Mouse (Mus musculus) adrenal gland, postnatal 10 days (tissue): ENCODE results near the gene Lzts2. TPM values are rescaled to one million over a fixed set of nuclear protein-coding genes. Genes with fewer than 3 reads are reported as not detected.

Experiments
- DNase-seq: peaks from one replicate; pipeline ENCODE4 v3.0.0; 2021; ENCODE audit warnings: mixed read lengths
- long read RNA-seq, 2 experiments: library from polyadenylated mRNA; stranded (forward); transcript quantifications; one replicate each; pipeline ENCODE4 v2.0.0; 2021
- total RNA-seq, 2 experiments: library from RNA; stranded (reverse); gene quantifications; 2 replicates each; pipeline ENCODE4 v1.2.3; 2021

Gene Lzts2
- total RNA-seq: 10 to 100 TPM; 63.1 to 77.8 TPM
- long read RNA-seq, experiment 1, transcript Lzts2-202 (5 exons, 2,694 nt): major isoform, 148 of 273 reads
- long read RNA-seq, experiment 1, transcript Lzts2-201 (5 exons, 3,062 nt): minor isoform, 13 of 273 reads
- long read RNA-seq, experiment 1, transcript Lzts2-203 (5 exons, 2,798 nt): minor isoform, 5 of 273 reads
- long read RNA-seq, experiment 1, partial matches to known transcripts: 75 of 273 reads
- long read RNA-seq, experiment 1, other reads (novel, unspliced or antisense): 32 of 273 reads
- long read RNA-seq, experiment 2, transcript Lzts2-201 (5 exons, 3,062 nt): minor isoform, 14 of 131 reads
- long read RNA-seq, experiment 2, transcript Lzts2-202 (5 exons, 2,694 nt): major isoform, 83 of 131 reads
- long read RNA-seq, experiment 2, partial matches to known transcripts: 16 of 131 reads
- long read RNA-seq, experiment 2, other reads (novel, unspliced or antisense): 15 of 131 reads

DNA sequence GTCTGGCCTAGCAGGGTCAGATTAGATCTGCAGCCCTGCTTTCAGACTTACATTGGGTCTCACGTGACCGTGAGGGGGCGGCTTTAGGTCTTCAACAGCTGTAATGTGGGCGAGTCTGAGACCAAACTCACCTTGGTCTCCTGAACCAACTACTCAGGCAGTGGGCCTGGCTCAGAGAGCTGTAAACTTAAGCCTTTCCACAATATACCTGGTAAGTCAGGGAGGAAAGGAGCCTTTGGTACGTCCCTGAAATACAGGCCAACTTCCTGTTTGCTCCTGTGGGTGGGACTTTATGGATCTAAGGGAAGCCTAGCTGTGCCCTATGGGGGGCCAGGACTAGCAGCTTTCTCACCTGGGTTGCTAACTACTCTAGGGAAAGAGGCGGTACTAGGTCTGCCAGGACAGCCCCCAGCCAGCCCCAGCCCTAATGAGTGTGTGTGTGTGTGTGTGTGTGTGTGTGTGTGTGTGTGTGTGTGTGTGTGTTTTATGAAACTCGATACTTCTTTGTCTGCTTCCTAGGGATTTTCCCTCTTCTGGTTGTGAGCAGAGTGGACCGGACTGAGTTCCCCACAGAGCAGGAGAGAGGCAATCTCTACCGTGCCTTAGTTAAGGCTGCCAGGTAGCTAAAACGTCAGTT is at the start of gene Lzts2:
TSS of gene Lzts2 (plus strand) at position 80 of the 637 bp plus-strand sequence.
- DNase-seq: no peak

DNA sequence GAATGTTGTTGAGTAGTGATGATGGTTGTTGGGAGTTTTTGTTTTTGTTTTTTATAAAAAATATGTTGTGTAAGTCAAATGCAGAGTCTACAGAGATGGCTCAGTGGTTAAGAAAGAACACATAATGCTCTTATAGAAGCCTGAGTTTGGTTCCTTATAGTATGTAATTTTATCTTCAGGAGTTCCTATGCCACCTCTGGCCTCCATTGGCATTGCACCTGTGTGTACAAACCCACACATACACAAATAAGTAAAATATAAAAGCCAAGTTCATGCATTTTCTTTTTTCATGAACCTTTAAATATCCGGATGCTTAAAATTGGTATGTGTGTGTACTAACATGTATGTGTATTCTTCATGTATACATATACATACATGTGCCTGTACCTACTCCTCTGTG is 48.2 kb upstream of the Lzts2 start:
- DNase-seq: no peak

DNA sequence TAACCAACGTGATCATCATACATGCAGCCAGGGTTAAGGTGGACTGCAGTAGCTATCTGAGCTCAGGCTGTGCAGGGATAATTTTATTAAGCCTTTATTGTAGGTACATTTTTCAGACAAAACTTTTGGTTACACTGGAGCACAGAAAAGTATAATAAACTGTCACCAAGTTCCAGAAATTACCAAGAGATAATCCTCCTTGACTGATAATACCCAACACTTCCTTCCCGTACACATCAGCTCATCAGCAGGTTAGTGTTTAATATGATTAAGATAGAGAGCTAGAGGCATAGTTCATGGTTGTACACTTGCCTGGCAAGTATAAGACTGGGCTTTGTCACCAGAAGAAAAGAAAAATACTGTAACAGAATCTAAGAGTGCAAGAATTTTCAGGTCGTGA is 45.9 kb upstream of the Lzts2 start:
- DNase-seq: no peak

DNA sequence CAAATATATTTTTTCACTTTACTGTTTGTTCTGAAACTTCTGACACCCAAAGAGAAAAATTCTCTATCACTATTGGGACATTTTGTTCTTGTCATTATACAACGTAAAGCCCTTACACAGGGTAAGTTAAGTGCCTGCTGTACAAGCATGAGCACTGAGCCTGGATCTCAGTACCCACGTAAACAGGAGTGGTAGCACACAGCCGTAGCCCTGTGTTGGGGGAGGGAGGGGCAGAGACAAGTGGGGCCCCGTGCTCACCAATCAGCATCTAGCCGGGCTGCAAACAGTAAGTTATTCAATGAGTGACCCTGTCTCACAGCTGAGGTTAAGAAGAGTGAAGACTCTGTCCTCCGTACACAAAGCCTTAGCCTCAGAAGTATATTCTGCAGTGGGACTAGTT is 37.6 kb upstream of the Lzts2 start:
- no peak for DNase-seq

DNA sequence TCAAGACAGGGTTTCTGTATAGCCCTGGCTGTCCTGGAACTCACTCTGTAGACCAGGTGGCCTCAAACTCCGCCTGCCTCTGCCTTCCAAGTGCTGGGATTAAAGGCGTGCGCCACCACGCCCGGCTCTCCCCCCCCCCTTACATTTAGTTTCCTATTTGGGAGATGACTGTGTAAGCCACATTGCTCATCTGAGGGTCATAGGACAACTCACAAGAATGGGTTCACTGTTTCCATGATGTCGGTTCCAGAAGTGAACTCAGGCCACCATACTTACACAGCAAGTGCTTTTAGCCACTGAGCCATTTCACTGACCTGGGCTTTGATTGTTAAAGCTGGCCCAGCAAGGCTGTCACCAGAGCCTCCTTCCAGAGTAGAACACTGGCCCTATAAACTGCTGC is 37.1 kb upstream of the Lzts2 start:
- no peak for DNase-seq

DNA sequence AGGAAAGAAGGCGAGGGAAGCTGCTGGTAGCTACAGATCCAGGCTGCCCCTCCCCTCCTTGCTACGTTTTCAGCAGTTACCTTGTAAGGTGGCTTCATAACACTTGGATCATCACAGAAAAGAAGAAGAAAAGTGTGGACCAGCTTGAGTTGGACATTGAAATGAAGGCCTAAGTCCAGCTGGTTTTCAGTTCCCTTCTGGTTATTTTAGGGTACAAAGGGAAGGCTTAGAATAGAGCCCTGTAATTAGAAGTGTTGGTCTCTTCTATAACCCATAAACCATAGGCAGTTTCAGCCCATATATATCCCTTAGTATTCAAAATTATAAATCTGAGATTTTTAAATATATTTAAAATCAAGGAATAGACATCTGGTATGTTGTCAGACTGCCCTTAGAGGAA is 33.4 kb upstream of the Lzts2 start:
- no peak for DNase-seq

DNA sequence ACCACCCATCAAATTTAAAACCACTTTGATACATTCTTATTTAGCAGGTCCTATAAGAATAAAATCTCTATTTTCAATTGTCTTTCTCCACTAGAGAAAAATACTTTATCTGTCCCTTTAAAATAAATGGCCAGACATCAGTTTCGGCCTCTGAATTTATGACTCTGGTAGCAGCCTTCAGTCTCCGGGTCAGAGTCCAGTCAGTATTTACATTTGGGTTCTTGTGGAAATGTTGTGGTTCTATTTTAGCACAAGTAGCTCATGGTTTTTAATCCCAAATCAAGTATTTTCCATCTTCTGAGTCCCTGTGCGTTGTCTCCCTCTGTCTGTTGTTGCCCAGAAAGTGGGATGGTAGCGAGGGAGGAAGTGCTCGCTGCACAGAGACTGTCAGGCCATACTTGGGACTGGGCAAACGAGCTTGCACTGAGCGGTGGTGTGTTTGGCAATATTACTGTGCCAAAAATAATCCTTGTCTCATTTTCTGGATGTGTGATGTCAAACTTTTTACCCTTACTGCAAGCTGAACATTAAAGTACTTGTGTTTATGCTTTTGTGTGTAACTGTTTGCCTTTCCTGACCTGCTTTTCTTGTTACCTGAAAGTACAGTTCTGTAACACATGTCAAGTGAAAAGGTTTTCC is 31.6 kb upstream of the Lzts2 start:
- DNase-seq: no peak

DNA sequence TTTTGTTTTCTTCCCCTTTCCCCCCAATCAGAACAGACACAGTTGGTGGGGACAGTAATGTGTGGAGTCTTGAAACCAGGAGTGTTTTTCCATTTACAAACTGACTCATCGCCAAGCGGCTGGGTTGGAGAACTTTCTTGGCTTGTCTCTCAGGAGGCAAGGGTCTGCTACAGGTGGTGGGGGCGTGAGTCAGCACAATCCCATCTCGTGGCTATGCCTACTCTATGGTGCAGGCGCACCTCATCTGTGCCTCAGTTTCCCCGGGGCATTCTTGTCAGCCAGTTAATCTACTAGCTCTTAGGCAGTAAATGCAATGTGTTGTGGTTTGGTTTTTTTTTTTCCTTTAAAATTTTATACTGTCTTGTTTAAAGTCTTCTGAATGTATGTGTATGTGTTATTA is 30.8 kb upstream of the Lzts2 start:
- DNase-seq: no peak

DNA sequence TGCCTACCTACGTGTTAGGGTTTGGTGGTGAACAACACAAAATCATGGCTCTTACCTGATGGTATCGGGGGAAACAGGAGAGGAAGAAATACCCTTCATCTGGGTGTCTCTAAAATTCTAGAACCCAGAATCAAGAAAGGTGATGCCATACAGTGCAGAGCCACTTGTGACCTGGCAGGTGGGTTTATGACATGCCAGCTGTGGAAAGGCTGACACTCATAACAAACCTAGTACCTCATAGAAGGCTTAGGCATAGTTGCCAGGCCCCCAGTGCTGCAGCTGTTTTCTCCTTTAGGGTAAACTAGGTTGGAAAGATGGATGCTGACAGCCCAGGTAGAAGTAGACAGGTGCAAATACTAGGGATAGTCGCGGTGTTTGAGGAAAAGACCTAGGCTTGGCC is 29.8 kb upstream of the Lzts2 start:
- DNase-seq: no peak

DNA sequence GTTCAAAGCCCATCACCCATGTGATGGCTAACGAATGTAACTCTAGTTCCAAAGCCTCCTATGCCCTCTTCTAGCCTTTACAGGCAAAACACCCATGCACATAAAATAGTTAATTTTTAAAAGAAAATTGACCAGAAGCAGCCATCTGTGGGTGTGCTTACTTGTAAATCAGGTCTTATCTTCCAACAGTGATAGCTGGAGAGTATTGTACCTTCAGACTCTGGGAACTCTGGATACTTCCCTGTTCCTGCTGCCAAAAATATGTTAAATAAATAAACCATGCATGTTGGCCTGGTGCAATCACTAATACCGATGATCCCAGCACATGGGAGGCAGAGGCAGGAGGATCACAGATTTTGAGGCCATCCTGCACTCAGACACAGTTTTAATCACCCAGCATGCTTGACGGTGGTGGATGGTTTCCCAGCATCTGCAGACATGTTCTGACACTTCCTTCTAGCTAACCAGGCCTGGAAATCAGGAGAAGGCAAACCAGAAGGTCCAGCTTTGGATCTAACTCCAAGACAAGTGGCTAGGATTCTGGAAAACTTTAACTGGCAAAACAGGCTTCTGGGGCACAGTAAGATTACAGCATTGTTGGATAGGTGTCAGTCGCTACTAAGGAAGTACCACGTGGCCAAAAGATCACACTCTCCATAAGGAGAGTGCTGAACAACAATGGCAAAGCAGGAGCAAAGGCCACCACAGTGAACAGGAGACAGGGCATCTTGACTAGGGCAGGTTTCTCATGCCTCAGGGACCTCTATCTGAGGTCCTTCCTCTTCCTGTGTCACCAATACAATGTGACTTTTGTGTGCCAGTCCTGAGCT is 28.8 kb upstream of the Lzts2 start:
- no peak for DNase-seq

DNA sequence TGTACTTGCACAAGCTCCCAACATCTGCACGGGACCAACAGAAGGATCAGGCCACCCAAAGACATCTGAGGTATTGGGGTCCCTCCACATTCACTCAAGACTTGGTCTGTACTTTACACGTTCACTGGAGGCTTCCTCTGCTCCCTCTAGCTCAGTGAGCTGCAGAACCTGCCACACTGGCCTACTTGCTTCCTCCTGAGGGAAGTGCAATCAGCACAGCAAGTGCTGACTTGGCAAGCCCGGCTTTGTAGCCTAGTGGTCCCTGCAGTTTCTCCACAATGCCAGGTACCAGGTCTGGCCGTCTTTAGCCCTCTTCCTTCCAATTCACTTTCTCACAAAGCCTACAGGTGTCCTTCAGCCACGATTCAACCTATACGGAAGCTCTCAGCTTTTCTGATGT is 27.2 kb upstream of the Lzts2 start:
- DNase-seq: no peak

DNA sequence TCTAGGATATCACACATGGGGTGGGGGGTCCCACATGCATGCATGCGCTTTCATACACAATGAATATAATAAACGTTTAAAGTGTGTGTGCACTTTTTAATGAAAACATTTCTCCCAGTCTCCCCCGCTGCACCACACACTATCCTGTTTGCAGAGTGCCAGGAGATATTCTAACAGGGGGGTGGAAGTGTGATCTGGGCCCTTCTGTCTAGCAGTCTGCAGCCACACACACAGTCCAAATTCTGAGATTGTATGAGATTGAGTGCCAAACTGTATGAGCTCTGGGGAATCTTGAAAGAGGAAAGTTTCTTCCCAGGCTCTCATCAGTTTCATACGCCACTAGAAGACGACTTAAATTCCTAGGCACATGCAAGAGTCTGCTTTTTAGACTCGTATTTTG is 26.4 kb upstream of the Lzts2 start:
- DNase-seq: no peak

DNA sequence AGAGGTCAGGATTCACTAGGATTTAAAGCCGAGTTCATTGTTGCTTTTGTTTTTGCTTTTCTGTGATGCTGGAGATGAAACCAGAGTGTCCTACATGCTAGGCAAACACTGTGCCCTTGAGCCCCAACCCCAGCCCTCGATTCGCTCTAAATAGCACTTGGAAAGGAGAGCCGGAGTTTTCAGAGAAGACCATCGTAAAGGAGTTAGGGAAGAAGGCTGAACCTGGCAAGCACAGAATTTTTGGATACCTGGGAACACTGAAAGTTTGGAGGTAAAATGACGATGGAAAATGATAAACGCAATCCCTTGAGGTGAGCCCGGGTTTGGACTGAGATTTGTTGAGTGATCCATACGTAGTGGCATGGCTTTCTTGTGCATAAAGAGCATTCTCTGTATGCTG is 25.9 kb upstream of the Lzts2 start:
- no peak for DNase-seq

DNA sequence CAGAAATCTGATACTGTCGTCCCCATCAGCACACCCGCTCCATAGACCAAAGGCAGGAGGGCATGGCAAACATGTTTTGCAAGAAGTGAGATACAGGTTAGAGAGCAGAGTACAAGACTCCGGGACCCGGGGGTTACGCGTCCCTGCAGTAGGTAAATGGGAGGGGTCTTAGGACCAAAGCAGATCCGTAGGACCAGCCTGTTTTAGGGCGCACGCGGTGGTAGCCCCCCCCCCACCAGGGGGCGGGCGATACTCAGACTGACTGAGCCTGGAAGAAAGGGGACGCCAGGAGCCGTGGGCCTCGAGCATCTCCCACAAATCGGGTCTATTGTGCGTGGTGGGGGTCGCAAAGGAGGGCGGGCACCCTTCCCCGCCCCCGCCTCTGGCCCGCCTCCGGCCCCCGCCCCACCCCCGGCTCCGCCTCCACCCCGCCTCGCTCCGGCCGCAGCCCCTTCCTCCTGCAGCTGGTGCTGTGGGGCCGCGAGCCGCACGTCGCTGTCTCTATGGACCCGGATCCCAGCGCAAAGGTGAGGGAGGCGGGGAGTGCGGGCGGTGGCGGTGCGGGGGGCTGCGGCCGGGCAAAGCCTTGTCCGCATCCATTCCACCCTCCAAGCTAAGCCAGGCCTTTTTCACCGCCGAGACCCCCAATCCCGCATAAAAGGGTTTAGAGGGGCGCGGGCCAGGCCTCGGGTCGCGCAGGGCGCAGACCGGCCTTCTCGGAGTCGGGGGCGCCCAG is 25.2 kb upstream of the Lzts2 start, which contains the start of gene Sema4g:
TSS of gene Sema4g (plus strand) at position 271 of the 736 bp plus-strand sequence.
- peak; percentile 62 for DNase-seq

DNA sequence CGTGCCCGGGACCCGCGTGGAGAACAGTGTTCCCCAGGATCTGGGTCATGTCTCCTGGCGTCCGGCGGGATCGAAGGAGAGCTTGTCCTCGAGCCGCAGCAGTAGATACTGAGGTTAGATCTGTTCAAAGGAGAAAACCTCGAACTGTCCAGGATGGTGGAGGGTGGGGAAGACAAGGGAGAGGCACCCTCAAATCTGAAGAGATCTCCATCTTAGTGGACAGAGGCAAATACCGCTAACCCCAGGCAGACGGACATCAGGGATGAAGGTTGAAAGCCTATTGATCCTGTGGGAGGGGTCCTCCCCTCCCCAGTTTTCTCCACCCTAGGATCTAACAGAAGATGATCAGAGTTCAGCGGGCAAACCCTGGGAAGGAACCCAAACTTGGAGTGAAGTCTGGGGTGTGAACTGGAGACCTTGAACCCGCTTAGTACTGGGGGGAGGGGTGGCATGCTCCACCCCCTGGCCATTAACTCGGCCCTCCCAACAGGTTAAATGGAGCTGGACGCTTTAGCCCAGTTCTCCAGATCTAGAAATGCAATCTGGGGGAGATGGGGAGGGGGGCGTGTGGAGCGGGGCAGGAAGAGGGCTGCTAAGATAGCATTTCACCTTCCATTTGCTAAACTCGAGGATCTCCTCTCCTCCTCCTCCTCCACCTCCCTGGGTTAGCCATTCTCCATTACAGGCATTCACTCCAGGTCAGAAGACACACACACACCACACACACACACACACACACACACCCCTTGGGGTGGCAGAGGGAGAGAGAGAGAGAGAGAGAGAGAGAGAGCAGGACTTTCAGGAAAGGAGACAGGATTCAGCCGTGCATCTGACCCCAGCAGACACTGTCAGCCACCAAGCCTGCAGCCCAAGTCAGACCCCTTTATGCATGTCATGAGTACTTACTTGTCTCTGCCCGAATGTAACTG is 24.4 kb upstream of the Lzts2 start:
- peak; percentile 42 for DNase-seq

DNA sequence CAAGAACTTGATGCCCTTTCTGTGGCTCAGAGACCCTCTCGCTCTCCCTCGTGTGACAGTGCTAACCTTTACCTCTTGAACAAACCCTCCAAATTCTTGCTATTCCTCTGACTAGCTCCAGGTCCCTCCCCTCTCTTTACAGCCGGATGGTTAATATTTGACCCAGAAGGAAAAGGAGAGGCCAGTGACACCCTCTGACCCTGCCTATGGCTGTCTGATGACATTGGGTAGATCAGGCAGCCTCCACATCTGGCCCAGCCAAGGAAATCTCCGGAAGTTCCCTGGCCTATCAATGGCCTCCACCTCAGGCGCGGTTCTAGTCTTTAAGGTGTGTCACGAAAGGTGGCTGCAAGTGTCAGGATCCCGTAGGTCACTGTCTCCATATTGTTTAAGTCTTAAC is 23.2 kb upstream of the Lzts2 start:
- no peak for DNase-seq

DNA sequence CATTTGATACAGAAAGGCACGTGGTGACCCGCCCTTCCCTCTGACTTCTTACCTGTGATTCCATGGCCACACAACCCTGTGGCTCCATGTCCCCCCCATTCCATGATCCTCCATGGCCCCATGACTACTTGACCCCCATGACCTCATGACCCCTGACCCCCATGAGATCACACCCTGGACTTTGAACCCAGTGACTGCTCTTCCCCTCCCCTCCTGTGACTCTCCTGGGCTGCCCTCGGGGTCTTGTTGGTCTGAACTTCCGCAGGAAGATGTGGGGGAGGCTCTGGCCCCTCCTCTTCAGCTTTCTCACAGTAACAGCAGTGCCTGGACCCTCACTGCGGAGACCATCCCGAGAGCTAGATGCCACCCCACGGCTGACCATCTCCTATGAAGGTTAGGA is 22.0 kb upstream of the Lzts2 start:
- no peak for DNase-seq

DNA sequence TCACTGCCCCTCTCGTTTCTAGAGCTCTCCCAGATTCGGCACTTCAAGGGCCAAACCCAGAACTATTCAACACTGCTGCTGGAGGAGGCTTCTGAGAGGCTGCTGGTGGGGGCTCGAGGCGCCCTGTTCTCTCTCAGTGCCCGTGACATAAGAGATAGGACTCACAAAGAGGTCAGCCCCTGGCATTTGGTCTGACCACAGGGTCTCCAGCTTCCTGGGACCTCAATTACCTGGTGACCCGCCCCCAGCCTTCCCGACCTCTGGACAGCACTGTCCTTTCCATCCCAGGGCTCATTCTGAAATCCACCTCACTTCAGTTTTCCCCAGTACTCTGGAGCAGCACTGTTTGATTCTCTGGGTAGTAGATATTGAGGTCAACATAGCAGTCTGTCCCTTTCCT is 21.5 kb upstream of the Lzts2 start:
- no peak for DNase-seq

DNA sequence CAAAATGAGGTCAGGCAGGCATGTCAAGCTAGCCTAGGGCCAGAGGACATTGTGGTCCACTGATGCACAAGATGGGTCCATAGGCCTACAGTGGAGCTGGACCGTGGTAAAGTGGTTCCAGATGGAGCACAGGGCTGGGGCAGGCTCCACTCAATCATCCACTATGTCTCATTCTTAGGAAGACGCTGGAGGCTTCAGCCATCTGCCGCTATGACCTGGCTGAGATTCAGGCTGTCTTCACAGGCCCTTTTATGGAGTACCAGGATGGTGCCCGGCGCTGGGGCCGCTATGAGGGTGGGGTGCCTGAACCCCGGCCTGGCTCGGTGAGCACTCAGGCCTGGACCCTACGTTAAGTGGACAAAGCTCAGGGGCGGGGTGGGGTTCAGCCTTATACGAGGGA is 16.4 kb upstream of the Lzts2 start:
- DNase-seq: no peak

DNA sequence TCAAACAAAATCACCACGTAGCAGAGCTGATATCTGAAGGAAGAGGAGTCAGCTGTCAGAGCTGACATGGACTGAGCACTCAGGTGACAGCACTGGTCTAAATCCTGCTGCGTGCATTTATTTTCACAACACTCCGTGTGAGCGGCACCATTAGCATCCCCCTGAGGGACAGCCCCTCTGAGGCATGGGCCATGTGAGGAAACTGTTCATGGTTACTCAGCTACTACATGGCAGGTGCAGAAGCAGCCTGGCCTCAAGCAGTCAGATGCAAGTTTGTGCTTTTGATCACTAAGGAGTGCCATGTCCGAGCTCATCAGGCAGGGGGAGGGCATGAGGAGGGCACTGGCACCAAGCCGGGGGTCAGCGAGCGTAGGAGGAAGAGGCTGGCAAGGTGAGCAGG is 14.6 kb upstream of the Lzts2 start:
- DNase-seq: no peak

DNA sequence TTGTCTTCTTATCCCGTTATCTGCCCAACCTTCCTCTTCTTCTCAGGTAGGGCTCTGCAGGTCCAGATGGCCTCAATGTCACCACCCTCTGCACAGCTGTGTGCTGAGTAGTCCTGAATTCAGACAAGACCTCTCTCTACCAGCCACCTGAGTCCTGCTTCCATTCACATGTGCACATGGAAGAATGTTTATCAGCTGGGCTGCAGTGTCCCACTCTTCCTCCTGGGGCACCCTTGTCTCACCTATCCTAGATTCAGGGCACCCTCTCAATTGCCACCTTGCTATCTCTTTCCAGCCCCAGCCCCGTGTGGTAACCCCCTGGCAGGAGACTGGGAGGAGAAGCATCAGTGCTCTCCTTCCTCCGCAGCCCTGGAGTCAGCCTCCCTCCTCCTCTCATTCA is 11.9 kb upstream of the Lzts2 start:
- no peak for DNase-seq
